Mouse (Mus musculus) erythroblast, embryonic 14.5 days (primary cell): ENCODE data around the gene Dmap1.

Source experiments
- GATA1 ChIP-seq: IDR thresholded peaks from 2 replicates; pipeline ENCODE4 v1.6.1; 2012; ENCODE audit warnings: low read length, inconsistent platforms, mixed read lengths
- TAL1 ChIP-seq: IDR thresholded peaks from 3 replicates; pipeline ENCODE4 v1.6.1; 2012; ENCODE audit warnings: low read length, inconsistent platforms, mixed read lengths

GRCm38 (mm10) chr4:117669874-117670273 lies 12.2 kb downstream of the Dmap1 start:
- TF ChIP-seq TAL1 (no peak), GATA1 (no peak)
